Mouse (Mus musculus): ENCODE results near the gene Foxp1.
A peak's percentile ranks its signal among the peaks of the same experiment; 100 is the strongest.

Gene Foxp1

DNA sequence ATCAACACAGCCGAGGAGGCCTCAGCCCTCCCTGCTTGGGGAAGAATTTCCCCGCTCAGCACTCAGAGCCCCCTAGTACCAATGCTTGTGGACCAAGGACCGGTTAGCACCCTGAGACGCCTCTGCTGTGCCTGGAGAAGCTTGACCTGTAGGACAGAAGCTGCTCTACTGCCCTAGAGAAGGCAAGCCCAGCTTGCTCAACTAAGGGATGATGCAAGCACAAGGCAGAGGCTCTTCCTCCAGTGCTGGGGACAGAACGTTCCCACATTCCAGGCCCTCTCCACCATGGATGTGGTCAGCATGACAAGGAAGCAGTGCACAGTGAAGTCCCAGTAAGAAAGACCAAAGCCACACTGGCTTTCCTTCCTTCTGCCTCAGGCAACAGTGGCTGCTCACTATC is 347.1 kb downstream of the Foxp1 start:
- no peak for DNase-seq (ENCODE audit: extremely low spot score)

DNA sequence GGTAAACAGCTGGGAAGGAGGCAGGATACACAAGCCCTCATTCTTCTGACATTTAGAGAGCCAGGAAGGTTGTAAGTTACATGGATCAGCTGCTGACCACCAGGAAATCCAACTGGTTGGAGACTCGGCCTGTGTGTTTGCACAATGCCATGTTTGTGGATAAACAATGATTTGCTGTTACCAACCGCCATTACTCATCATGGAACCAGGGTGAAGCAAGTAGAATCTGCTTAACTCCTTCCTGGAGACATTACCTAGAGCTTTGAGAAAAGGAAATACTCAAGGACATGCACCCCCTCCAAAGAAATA is 348.7 kb downstream of the Foxp1 start:
- DNase-seq (ENCODE audit: extremely low spot score): no peak

DNA sequence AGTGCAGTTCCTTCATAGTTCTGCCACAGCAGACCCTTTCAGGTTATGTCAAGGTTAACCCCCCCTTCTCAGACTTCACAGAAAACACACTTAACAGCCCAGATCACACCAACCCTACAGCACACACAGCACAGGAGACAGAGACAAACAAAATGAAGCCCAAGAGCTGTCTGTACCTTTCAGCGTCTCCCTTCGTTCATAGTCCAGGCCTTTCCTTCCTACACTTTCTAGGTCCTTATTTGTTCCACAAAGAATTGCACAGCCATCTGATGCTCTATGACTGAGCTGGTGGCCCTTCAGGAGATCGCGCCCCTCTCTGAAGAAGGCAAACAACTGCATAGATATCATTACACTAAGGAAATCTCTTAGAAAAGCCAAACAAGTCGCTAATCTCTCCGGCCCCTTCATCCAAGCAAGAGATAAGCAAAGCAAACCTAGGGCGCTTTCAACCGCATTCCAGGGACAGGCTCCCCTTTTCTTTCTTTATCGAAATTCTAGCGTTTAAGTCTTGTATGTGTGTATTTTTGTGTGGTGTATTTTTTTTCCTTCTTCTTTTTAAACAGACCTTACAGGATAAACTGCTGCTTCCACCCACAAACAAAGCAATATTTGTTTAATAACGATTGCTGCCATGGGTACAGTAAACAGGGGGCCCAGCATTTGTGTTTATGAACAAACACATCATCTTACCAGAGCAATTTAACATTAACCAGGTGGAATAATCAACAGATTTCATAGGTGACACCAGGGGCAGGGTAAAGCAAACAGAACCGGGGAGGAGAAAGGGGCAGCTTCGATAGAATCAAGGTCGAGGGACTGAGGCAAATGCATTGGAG is 349.2 kb downstream of the Foxp1 start:
- DNase-seq (ENCODE audit: extremely low spot score): no peak

DNA sequence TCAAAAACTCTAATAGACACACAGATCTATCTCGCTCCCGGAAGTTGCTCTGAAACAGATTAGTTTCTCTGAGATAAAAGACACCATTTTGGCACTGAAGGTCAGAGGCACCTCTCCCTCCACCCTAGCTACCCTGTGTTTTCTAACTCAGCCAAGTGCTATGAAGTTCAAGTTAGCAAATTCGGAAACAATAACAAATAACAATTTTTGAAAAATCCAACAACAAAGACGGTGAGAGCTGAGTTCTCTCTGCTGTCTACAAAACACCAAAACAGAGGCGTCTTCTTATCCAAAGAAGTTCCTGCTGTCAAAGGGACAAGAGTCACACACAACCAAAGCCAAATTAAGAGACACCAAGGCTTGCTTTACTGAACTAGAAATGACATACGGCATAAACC is 349.9 kb downstream of the Foxp1 start:
- DNase-seq (ENCODE audit: extremely low spot score): no peak

DNA sequence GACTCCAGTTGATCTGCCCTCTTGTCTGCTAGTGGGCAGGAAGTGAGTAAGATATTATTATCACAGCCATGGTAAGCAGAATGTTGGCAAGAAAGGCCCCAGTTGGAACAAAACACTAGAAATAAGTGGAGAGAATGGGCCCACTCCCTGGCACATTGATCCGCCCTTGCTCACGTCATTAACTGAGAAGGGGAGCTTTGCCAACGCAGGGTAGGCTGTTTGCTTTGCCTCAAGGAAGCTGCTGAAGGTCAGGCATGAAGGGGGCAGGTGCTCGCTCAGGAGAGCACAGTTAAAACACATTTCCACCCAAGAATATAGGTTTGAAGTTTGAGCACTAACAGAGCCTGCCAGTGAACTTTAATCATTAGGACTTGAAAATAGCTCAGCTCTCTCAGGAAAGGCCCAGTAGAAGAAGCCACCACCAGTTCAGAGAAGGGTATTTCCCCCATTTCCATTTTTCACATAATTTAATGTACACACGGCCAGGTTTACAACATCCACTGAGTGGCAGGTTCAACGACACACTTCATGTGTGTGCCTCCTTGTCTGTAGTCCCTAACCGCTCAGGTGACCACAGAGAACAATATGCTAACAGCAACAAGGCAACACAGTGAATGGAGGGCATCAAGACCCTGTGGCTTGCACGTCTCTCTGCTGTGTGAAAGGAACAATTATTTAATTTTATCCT is 350.5 kb downstream of the Foxp1 start:
- DNase-seq (ENCODE audit: extremely low spot score): no peak

DNA sequence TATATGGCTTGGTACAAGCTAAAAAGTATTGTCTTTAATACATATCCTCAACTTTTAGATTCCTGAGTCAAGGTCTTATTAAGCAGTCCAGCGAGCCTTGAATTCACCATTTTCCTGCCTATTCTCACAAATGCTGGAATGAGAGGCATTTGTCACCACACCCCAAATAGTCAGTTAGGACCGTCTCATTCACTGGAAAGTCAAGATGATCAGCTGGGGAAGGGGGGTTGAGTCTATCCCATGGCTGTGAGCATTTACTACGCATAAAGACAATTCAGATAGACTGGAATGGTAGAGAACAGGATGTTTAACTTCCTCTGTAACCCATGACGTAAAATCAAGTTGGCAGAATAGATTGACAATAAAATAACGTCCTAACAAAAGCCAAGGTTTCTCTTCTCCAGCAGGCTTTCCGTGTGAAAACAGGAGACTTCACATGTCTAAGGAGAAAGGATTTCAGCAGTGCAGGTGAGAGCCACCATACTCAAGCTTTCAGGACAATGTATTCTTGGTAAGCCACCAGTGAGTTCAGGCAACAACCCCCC is 351.2 kb downstream of the Foxp1 start:
- no peak for DNase-seq (ENCODE audit: extremely low spot score)

DNA sequence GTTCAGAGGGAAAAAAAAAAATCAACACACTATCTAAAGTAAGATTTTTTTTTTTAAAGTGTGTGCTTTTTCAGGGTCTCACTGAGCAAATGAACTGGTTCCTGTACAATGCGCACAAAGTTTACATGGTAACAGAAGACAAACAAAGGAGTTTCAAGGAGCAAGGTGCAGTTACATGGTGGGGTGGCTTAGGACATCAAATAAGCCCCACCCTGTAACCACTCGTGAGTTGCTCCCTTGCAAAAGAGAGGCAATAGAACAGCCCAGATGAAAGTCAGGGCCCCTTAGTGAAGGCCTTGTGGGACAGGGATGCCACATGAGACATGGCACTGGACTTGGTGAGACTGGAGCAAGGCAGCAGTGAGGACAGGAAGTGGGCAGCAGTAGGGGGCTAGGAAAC is 353.8 kb downstream of the Foxp1 start:
- no peak for DNase-seq (ENCODE audit: extremely low spot score)

DNA sequence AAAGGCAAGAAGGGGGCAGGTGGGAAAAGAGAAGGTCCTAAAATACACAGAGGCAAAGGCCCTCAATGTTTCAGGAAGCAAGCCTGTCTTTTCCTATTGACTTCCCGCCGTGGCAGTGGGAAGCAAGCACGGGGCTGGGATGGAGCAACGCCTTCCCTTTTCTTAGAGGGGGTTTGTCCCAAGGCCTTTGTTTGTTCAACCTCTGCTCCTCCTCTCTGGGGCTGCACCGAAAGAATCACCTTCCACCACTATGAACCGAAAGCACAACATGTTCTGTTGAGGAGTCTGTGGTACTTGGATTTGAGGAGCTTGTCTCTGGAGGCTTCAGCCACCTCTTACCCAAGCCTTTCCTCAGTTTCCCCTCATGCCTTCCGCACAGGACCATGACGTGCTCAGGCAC is 355.5 kb downstream of the Foxp1 start:
- DNase-seq (ENCODE audit: extremely low spot score): no peak

DNA sequence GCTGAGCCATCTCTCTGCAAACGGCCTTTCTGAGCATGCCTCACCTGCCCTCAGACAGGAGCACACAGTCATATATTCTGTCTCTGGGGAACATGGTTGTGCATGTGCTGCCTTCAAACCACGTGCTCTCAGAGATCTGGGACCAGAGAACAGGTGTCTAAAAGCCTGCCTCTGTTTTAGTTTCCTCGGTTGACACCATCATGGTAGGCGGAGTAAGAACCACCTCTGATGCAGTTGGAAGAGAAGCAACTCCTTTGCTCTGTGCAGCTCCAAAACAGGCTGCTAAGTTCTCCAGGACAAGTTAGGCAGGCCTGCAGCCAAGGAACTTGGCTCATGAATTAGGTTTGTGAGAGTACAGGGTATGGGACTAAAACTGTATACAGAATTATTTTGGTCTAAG is 356.4 kb downstream of the Foxp1 start:
- DNase-seq (ENCODE audit: extremely low spot score): no peak

DNA sequence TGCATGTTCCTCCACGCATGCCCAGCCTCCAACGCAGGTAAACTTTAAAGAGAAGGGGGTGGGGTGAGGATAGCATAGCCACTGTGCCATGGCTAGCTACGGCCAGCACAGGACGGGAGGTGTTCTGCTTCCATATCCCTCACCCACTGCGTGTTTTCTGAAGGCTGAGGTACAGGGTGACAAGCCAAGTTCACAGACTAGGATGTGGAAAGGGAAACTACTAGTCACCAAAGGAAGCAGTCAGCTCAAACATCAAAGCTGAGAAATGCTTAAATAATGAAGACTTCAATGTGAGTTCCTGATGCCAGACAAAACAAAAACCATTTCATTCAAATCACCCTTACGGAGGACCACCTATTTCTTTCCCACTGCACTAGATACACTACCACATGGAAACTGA is 357.8 kb downstream of the Foxp1 start:
- DNase-seq (ENCODE audit: extremely low spot score): no peak

DNA sequence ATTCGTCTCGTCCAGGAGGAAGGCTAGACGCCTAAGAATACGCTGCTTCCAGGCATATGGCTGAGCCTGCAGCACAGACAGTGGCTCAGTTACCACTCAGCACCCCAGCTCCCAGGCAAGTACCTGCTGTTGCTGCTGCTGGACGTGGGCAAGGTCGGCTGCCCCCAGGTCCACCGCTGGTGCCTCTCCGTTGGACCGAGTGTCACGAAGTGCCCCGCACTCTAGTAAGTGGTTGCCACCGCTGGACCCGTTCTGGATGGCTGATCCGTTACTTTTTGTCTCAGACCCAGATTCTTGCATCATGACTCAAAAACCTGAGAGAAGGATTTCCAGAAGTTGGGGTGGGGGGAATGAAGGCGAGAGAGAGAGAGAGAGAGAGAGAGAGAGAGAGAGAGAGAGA is 359.8 kb downstream of the Foxp1 start:
- DNase-seq (ENCODE audit: extremely low spot score): no peak

DNA sequence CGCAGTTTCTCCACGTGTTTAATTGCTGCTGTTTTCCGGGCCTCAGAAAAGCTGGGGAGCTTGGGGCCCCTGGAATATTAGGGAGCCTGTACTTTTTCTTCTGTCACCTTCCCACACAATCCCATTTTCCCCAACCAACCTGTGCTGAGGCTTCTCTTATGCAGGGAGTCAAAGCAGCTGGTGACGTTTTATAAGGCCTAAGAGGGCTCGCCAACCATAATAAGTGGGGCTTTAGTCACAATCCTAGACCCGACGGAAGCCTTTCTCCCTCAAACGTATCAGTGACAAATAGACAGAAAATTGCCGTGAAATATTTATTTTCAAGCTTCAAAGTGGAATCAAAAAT is 362.2 kb downstream of the Foxp1 start:
- no peak for DNase-seq (ENCODE audit: extremely low spot score)

DNA sequence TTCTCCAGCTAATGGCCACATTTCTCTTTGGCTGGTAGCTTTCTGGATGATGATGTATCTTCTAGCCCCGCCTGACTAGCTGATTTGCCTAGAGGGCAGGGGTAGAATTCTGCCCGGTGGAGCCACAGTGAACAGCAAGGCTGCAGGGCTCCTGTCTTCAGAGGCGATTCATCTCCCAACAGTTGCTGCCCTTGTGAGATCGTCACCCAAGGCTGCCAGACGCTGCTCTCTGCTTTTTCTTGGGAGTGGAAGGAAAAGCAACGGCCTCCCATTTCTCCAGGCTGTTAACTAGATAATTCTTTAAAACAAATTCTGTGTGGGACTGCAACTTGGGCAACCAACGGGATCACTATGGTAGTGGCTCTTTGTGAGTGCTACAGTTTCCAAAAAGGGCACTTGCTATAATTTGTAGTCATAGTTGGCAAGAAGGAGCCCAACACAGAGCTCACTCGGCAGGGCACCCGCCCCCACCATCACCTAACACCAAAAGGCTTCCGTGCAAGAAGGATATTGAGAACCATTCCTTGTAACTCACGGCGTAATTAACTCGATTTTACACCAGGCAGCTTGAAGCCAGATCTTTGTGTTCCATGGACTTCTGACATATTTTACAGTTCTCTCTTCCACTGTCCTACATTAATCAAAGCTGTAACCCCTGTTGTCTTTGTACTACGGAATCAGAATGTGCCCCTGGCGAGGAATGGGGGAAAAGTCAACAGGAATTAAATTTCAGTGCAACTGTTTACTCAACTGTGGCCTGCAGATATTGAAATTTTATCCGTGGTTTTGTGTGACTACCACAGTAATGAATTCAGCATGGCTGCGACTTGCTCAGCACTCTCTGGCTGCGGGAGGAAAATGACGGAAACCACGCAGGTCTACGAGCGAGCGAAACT is 362.8 kb downstream of the Foxp1 start:
- peak; percentile 32 for DNase-seq (ENCODE audit: extremely low spot score)

DNA sequence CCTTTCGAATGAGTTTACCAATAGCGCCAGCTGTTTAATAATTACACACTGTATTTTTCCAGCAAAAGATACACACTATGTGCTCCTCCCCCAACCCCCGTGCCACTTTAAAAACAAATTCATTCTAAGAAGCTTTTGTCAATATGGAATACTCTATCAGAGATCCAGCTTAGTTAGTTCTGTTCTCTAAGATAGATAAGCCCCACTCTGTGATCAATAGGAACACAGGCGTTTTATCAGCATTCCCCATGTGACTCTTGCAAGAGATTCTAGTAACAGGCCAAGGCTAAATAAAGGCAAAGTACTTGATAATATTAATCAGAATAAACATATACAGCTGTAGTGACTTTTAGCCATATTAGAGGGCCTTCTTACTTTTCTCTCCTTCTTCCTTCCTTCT is 368.8 kb downstream of the Foxp1 start:
- DNase-seq (ENCODE audit: extremely low spot score): no peak

DNA sequence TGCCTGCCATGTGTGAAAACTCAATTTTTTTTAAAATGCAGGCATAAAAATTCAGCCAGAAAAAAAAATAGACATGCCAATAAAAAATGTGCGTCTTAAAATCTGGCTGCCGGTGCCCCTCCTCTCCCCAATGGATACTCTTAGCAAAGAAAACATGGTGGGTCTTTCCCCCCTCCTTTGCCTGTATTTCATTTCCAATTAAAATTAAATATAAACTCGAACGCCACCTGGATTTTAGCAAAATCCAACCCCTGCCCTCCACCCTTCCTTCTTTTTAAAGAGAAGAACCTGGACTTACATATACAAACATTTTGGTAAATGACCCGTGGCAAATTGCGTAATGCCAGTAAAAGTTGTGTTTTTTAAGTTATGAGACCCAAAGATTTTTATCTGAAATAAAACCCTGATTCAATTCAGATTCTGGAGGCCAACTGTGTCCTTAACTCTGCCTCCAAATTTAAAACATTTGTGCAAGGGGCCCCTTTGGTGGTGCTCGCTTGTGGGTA is 376.1 kb downstream of the Foxp1 start:
- no peak for DNase-seq (ENCODE audit: extremely low spot score)

DNA sequence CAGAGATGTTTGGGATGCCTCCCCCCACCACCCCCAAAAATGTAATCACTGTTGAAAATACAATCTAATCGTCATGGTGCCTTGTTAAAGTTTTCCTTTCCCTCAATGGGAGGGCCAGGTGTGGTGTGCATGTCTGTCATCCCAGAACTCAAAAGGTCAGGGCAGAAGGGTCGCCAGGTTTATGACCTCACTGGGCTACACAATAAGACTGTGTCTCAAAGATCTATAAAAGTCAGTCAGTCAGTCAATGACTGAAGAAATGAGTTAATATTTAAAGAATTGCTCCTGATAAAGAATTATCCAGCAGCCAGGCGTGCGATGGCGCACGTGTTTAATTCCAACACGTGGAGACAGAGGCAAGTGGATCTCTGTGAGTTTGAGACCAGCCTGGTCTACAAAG is 377.5 kb downstream of the Foxp1 start:
- no peak for DNase-seq (ENCODE audit: extremely low spot score)

DNA sequence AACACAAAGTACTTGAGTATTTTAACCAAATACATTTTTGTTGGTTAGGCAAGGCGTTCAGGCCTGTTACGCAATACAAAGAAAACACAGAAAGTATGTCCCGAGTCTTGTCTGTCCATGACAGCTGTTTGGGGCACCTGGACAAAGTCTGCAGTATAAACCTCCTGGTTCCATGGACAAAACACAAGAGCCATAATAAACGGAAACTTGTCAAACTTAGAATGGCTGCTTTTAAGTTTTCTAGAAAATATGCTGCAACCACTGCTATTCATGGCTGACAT is 378.8 kb downstream of the Foxp1 start:
- DNase-seq (ENCODE audit: extremely low spot score): no peak

DNA sequence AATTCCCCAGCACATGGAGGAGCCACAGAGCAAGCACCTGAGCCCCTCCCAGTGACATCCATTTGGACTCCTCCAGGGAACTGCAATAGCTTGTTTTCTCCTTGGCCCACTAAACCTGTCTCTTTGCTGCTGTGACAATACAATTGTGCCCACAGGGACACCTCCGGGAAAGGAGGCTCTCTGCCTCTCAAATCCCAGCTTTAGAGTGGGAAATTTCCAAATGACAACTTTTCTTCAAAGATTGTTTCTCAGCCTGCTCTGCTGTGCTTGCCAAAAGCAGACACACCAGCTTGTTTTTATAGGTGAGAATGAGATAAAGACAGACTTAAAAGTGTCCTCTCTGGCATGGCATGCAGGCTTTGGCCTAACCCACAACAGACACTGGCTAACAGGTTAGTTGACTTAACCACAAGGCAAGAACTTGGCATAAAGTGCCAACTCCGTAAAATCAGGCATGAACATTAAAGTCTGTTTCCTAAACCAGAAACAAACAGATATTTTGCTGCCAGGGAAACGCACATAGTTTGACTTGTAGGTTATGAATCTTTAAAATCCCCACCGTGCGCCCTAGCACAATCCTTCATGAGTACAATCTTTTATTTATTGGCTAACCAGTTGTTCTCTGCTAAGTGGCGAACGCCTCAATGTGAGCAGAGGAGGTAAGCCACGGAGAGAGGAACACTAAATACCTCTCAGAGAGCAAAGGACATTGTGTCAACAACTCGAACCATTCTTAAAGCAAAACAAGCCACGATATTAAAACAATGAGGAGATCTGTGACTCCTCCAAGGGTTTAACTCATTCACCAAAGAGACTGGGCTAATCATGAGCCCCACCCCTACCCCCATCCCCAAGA is 379.4 kb downstream of the Foxp1 start:
- no peak for DNase-seq (ENCODE audit: extremely low spot score)

DNA sequence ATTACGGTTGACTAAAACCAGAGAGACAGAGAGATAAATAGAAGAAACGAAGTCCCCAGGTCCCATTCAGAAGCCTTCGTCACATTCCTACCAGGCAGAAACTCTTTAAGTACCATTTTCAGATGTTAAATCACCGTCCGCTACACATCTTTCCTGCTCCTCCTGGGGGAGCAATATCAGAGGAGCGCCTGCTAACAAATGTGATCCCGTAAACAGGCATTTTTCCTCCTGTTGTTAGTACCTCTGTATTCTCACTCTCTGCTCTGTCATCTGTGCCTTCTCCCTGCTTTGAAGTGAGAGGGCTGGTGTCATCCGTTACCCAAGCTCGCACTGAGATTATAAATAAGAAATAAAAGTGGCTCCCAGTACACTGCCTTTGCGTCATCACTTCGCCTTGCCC is 384.5 kb downstream of the Foxp1 start:
- no peak for DNase-seq (ENCODE audit: extremely low spot score)

DNA sequence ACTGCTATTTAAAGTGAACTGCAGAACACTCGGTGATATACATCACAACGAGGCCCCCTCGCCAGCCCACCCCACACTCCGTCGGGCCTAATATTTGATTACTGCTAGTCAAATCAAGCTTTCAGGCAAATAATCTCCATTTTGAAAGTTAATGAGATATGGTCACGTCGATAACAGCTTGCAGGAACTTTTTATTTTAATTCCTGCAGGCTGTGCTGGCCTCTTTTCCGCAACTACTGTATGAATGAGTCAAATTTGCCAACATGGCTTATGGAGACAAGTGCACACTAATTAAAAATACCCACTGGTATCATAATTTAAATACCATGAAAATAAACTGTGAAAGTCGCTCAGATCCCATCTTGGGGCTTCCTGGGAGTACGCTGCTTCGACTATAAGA is 385.4 kb downstream of the Foxp1 start:
- DNase-seq (ENCODE audit: extremely low spot score): no peak

DNA sequence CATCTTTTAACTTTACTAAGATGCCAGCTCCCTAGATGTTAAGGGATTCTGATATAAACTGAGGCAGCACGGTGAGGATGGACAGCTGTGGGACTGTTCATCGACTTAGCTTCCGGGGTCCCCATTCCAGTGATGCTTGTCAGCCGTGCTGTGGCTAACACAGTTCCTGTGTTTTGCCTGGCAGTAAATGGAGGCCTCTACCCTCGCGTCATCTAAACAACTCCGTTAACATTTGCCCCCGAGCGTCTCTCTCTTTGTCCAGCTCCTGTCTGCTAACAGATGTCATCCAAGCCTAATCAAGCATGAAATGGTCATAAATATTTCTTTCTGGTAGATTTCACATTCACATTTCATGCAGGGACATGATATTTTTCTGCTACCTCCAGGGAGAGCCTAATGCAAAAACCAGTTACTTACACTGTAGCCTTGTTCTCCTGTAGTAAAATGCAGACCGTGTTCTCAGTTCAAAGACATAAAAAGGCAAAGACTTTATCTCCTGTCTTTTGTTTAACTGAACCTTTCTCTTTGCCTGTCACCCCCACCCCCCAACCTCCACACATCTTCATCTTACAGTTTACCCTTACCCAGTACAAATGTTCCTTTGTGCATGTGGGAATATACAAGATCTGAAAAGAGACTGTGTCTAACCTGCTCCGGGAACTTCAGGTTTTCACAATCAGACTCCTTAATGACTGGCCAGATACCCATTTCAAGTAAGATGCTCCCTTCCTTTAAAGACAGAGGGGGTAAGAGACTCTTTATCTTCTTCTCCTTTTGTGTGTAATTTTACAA is 386.4 kb downstream of the Foxp1 start:
- DNase-seq (ENCODE audit: extremely low spot score): peak; percentile 50

Data from embryo, embryonic 9.5 days (tissue).